Mouse (Mus musculus) cortical plate, adult 2 months (tissue): ENCODE measurements around the gene Eif3l. TPM values are rescaled to one million over a fixed set of nuclear protein-coding genes. Genes with fewer than 3 reads are reported as not detected.

Experiments
- H3K27ac ChIP-seq: fragments of 200-500 bp; 2 replicates; pipeline ENCODE4 v1.5.1; 2012; ENCODE audit warnings: low read length, control low read depth, inconsistent platforms; ENCODE audit not compliant: insufficient read depth
- H3K4me1 ChIP-seq: fragments of 200-500 bp; 2 replicates; pipeline ENCODE4 v1.6.1; 2011; ENCODE audit warnings: low read length; ENCODE audit not compliant: control insufficient read depth, insufficient read depth
- H3K4me3 ChIP-seq: fragments of 200-500 bp; 2 replicates; pipeline ENCODE4 v1.5.1; 2011; ENCODE audit warnings: mild to moderate bottlenecking, low read length, control low read depth; ENCODE audit not compliant: insufficient read depth
- CTCF ChIP-seq: fragments of 200-500 bp; IDR thresholded peaks from 2 replicates; pipeline ENCODE4 v1.5.1; 2011; ENCODE audit warnings: mild to moderate bottlenecking, control low read depth, low read length; ENCODE audit not compliant: insufficient read depth; ENCODE audit errors: extremely low read depth
- POLR2A ChIP-seq: fragments of 200-500 bp; IDR thresholded peaks from 2 replicates; pipeline ENCODE4 v1.6.1; 2011; ENCODE audit warnings: mild to moderate bottlenecking, low read length, control low read depth; ENCODE audit not compliant: insufficient read depth; ENCODE audit errors: extremely low read depth
- polyA plus RNA-seq: library from polyadenylated mRNA; depleted of rRNA; stranded (reverse); fragments of >200 nt; gene quantifications from 2 replicates; pipeline ENCODE4 v1.2.3, GENCODE M21; 2012; rRNA removed

Eif3l gene
- polyA plus RNA-seq, result 86.8 and 93.0 TPM in 2 replicates

- Histone ChIP-seq H3K4me1 (peaks cover 3% of the 10 kb centered on the region; the same call in 1 of the 2 replicates), H3K4me3 (peak within 1 kb of the TSS; percentile 73), H3K27ac (no peak within 1 kb of the TSS)
- TF ChIP-seq POLR2A (peak; percentile 67), CTCF (no peak)
These were observed at the start of gene Eif3l for GRCm38 (mm10) chr15:79074913-79075532. Eif3l (plus strand) TSS chr15:79075179.

GRCm38 (mm10) chr15:79025687-79026308 is 49.2 kb upstream of the Eif3l start:
- TF ChIP-seq POLR2A, result no peak
- Histone ChIP-seq H3K27ac (no peak overlapping the region), H3K4me1 (peaks cover 8% of the 10 kb centered on the region), H3K4me3 (peak overlapping the region; percentile 41)

GRCm38 (mm10) chr15:79026511-79027290 is 48.3 kb upstream of the Eif3l start:
- no peak for TF ChIP-seq CTCF
- TF ChIP-seq POLR2A, result no peak
- H3K4me3 ChIP-seq, result no peak overlapping the region
- peaks cover 8% of the 10 kb centered on the region for H3K4me1 ChIP-seq
- no peak overlapping the region for H3K27ac ChIP-seq

GRCm38 (mm10) chr15:79027291-79028205 is 47.4 kb upstream of the Eif3l start:
- peaks cover 8% of the 10 kb centered on the region for H3K4me1 ChIP-seq
- peak overlapping the region; percentile 99 for H3K27ac ChIP-seq
- peak overlapping the region; percentile 92 for H3K4me3 ChIP-seq
- TF ChIP-seq CTCF (no peak), POLR2A (no peak)

GRCm38 (mm10) chr15:79028237-79028738 is 46.7 kb upstream of the Eif3l start, which contains the start of gene H1f0:
H1f0 (plus strand) TSS chr15:79028450.
- TF ChIP-seq POLR2A, result peak; percentile 62; the same call in 1 of the 2 replicates
- no peak for TF ChIP-seq CTCF
- H3K4me1 ChIP-seq, result peaks cover 7% of the 10 kb centered on the region; the same call in 1 of the 2 replicates

GRCm38 (mm10) chr15:79028823-79029484 is 46.0 kb upstream of the Eif3l start:
- H3K4me1 ChIP-seq, result peaks cover 7% of the 10 kb centered on the region; the same call in 1 of the 2 replicates
- TF ChIP-seq CTCF (no peak), POLR2A (no peak)
- peak overlapping the region; percentile 99 for H3K27ac ChIP-seq
- H3K4me3 ChIP-seq, result peak overlapping the region; percentile 92

More at GRCm38 (mm10) chr15:79028237-79028738, 46.7 kb upstream of the Eif3l start, which contains the start of gene H1f0:
- Histone ChIP-seq H3K4me3 (peak within 1 kb of the TSS; percentile 92), H3K27ac (peak within 1 kb of the TSS; percentile 99)

- Histone ChIP-seq H3K4me3 (peak overlapping the region; percentile 92), H3K27ac (no peak overlapping the region), H3K4me1 (peaks cover 7% of the 10 kb centered on the region; the same call in 1 of the 2 replicates)
- no peak for TF ChIP-seq CTCF
- TF ChIP-seq POLR2A, result no peak
These were observed 45.3 kb upstream of the Eif3l start for GRCm38 (mm10) chr15:79029519-79030241.
